Mouse (Mus musculus) E14TG2a.4 (cell line): ENCODE measurements around the gene Elmod1.

Experiments
- CTCF ChIP-seq: conservative IDR thresholded peaks from 2 replicates; pipeline ENCODE4 v1.5.1; 2014; ENCODE audit warnings: low read length
- NANOG ChIP-seq: IDR thresholded peaks from 2 replicates; pipeline ENCODE4 v1.6.1; 2014; ENCODE audit warnings: borderline replicate concordance, low read length, mixed read lengths

DNA sequence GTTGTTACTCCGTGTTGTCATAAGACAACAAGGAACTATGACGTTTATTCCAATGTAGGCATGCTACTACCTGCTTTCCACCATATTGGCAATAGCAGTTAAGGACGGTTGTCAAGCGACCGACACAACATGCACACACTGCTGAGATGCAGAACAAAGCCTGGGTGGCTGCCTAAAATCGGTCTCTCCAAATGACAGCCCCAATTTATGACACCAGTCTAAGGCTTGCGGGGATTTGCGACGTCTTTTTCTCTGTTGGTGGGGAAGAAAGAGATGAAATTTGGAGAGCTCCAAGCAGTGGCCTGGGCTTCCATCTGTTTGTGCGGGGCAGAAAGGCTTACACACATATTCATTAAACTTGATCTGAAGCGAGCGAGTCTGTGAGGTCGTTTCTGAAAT, 1.2 kb downstream of the Elmod1 start:
- no peak for TF ChIP-seq CTCF
- no peak for TF ChIP-seq NANOG
